Mouse (Mus musculus) stomach, embryonic 14.5 days (tissue): ENCODE measurements around the gene Cdkn2d. TPM values are rescaled to one million over a fixed set of nuclear protein-coding genes. Genes with fewer than 3 reads are reported as not detected.
"Not testable (repeated sequence)": the region's sequence is repeated elsewhere in the genome, so short reads cannot be mapped to it uniquely, and the experiment has no call there.

ENCODE experiments used
- ATAC-seq: fragments of 200-750 bp; cut with Nextera tagmentation; 2 replicates; pipeline ENCODE4 v1.8.0; 2017; ENCODE audit warnings: low read depth, moderate TSS enrichment; ENCODE audit not compliant: insufficient number of reproducible peaks, insufficient read depth, low FRiP score
- H3K27ac ChIP-seq: fragments of 300-500 bp; sonication (generic); 2 replicates; pipeline ENCODE4 v1.5.1; 2014; ENCODE audit warnings: mild to moderate bottlenecking, low read length, moderate library complexity, mixed read lengths
- H3K27me3 ChIP-seq: fragments of 300-500 bp; sonication (generic); 2 replicates; pipeline ENCODE4 v1.6.1; 2014; ENCODE audit warnings: low read length, control low read depth, mixed read lengths; ENCODE audit not compliant: control insufficient read depth, insufficient read depth
- H3K36me3 ChIP-seq: fragments of 300-500 bp; sonication (generic); 2 replicates; pipeline ENCODE4 v1.6.1; 2014; ENCODE audit warnings: mild to moderate bottlenecking, control low read depth, low read length, moderate library complexity, mixed read lengths; ENCODE audit not compliant: control insufficient read depth, insufficient read depth
- H3K4me1 ChIP-seq: fragments of 300-500 bp; sonication (generic); 2 replicates; pipeline ENCODE4 v1.6.1; 2014; ENCODE audit warnings: low read length, control low read depth, mixed read lengths; ENCODE audit not compliant: control insufficient read depth, insufficient read depth
- H3K4me2 ChIP-seq: fragments of 300-500 bp; sonication (generic); replicated peaks from 2 replicates; pipeline ENCODE4 v1.6.1; 2014; ENCODE audit warnings: low read depth, low read length, control low read depth
- H3K4me3 ChIP-seq: fragments of 300-500 bp; sonication (generic); 2 replicates; pipeline ENCODE4 v1.5.1; 2014; ENCODE audit warnings: low read depth, low read length, control low read depth
- H3K9ac ChIP-seq: fragments of 300-500 bp; sonication (generic); replicated peaks from 2 replicates; pipeline ENCODE4 v1.6.1; 2014; ENCODE audit warnings: low read depth, mild to moderate bottlenecking, control low read depth, low read length, moderate library complexity, mixed read lengths
- H3K9me3 ChIP-seq: fragments of 300-500 bp; sonication (generic); 2 replicates; pipeline ENCODE4 v1.6.1; 2016; ENCODE audit warnings: low read depth, low read length, control low read depth; ENCODE audit not compliant: control insufficient read depth
- WGBS: fragments of 180-500 bp; shearing (Covaris S2); extraction: QIAGEN DNeasy Blood & Tissue Kit; methylation state at CpG from one replicate; pipeline ENCODE4 v1.1.7; 2014; 5-methylcytosine and 5-hydroxymethylcytosine counted together
- polyA plus RNA-seq: library from polyadenylated mRNA; unstranded; fragments of >200 nt; fragmentation: Nextera tagmentation; extraction: Ambion mirVana; gene quantifications from 2 replicates; pipeline ENCODE4 v1.2.1, GENCODE M21; 2014

Cdkn2d gene
- polyA plus RNA-seq, 1 experiment from 2014 or later, result 48.5 TPM

GRCm38 (mm10) chr9:21268305-21268704 is 22.9 kb downstream of the Cdkn2d start:
- Histone ChIP-seq H3K27me3 (no peaks in the 10 kb centered on the region), H3K4me1 (peaks cover 11% of the 10 kb centered on the region), H3K36me3 (peaks cover 56% of the 10 kb centered on the region), H3K4me2 (no peak overlapping the region), H3K4me3 (no peak overlapping the region), H3K9ac (no peak overlapping the region), H3K9me3 (no peaks in the 10 kb centered on the region), H3K27ac (no peak overlapping the region)
- no peak for ATAC-seq
- 91% methylated on average over 16 of the region's 16 CpGs for WGBS

GRCm38 (mm10) chr9:21266889-21267288 is 24.3 kb downstream of the Cdkn2d start:
- Histone ChIP-seq H3K27me3 (no peaks in the 10 kb centered on the region), H3K4me2 (no peak overlapping the region), H3K4me3 (no peak overlapping the region), H3K36me3 (peaks cover 41% of the 10 kb centered on the region), H3K9me3 (no peaks in the 10 kb centered on the region), H3K9ac (no peak overlapping the region), H3K27ac (no peak overlapping the region), H3K4me1 (peaks cover 12% of the 10 kb centered on the region)
- ATAC-seq, result no peak
- 92% methylated on average over 5 of the region's 5 CpGs for WGBS

GRCm38 (mm10) chr9:21265611-21266010 is 25.6 kb downstream of the Cdkn2d start:
- H3K36me3 ChIP-seq, result peaks cover 29% of the 10 kb centered on the region
- peak overlapping the region; percentile 69 for H3K27ac ChIP-seq
- peak overlapping the region; percentile 94 for H3K4me3 ChIP-seq
- H3K9ac ChIP-seq, result peak overlapping the region; percentile 86
- H3K4me1 ChIP-seq, result peaks cover 13% of the 10 kb centered on the region
- no peaks in the 10 kb centered on the region for H3K9me3 ChIP-seq
- no peak for ATAC-seq
- H3K27me3 ChIP-seq, result no peaks in the 10 kb centered on the region
- peak overlapping the region; percentile 65 for H3K4me2 ChIP-seq
- 4% methylated on average over 11 of the region's 11 CpGs for WGBS

GRCm38 (mm10) chr9:21265000-21265561 is 26.1 kb downstream of the Cdkn2d start, which contains the start of gene Atg4d:
Gene Atg4d, plus strand, starts transcription at chr9:21265293.
- Histone ChIP-seq H3K4me1 (peaks cover 13% of the 10 kb centered on the region), H3K27me3 (no peaks in the 10 kb centered on the region), H3K9me3 (no peaks in the 10 kb centered on the region), H3K36me3 (peaks cover 23% of the 10 kb centered on the region), H3K4me3 (peak within 1 kb of the TSS; percentile 94), H3K27ac (peak within 1 kb of the TSS; percentile 84), H3K9ac (peak within 1 kb of the TSS; percentile 86), H3K4me2 (peak within 1 kb of the TSS; percentile 65)
- WGBS, result under 1% methylated on average over 47 of the region's 49 CpGs
- peak; percentile 99 for ATAC-seq

- Histone ChIP-seq H3K4me1 (peaks cover 13% of the 10 kb centered on the region), H3K4me2 (peak overlapping the region; percentile 65), H3K4me3 (peak overlapping the region; percentile 94), H3K27ac (peak overlapping the region; percentile 84), H3K9ac (0 out of 2 replicates have a peak overlapping the region, but pooled peaks have one; percentile 86), H3K27me3 (no peaks in the 10 kb centered on the region), H3K9me3 (no peaks in the 10 kb centered on the region), H3K36me3 (peaks cover 18% of the 10 kb centered on the region)
- WGBS, result 17% methylated on average over 17 of the region's 17 CpGs
- ATAC-seq, result peak; percentile 20; the same call in 1 of the 2 replicates
Measured at GRCm38 (mm10) chr9:21264272-21264999, 26.8 kb downstream of the Cdkn2d start.

- no peak overlapping the region for H3K4me2 ChIP-seq
- no peaks in the 10 kb centered on the region for H3K27me3 ChIP-seq
- WGBS, result 56% methylated on average over 2 of the region's 2 CpGs
- no peak overlapping the region for H3K27ac ChIP-seq
- H3K9me3 ChIP-seq, result no peaks in the 10 kb centered on the region
- peaks cover 13% of the 10 kb centered on the region for H3K4me1 ChIP-seq
- peaks cover under 1% of the 10 kb centered on the region; the same call in 1 of the 2 replicates for H3K36me3 ChIP-seq
- H3K4me3 ChIP-seq, result no peak overlapping the region
- ATAC-seq, result no peak
- H3K9ac ChIP-seq, result no peak overlapping the region
Measured at GRCm38 (mm10) chr9:21261831-21262230, 29.4 kb downstream of the Cdkn2d start.

- no peaks in the 10 kb centered on the region for H3K27me3 ChIP-seq
- peaks cover 6% of the 10 kb centered on the region; the same call in 1 of the 2 replicates for H3K4me1 ChIP-seq
- H3K36me3 ChIP-seq, result no peaks in the 10 kb centered on the region
- H3K4me3 ChIP-seq, result no peak overlapping the region
- no peak overlapping the region for H3K9ac ChIP-seq
- H3K4me2 ChIP-seq, result no peak overlapping the region
- 82% methylated on average over 6 of the region's 6 CpGs for WGBS
- no peak overlapping the region for H3K27ac ChIP-seq
- H3K9me3 ChIP-seq, result no peaks in the 10 kb centered on the region
- no peak for ATAC-seq
Measured at GRCm38 (mm10) chr9:21260491-21261040, 30.6 kb downstream of the Cdkn2d start.

- WGBS, result 76% methylated on average over 4 of the region's 4 CpGs
- H3K4me1 ChIP-seq, H3K36me3 ChIP-seq, H3K9me3 ChIP-seq, ATAC-seq, H3K27ac ChIP-seq, H3K4me2 ChIP-seq, H3K9ac ChIP-seq, H3K4me3 ChIP-seq, H3K27me3 ChIP-seq: not testable (repeated sequence)
Measured at GRCm38 (mm10) chr9:21256349-21256748, 34.9 kb downstream of the Cdkn2d start.
